Mouse (Mus musculus): Measurements from ENCODE around the gene Cyp2t4.

Gene Cyp2t4

GRCm38 (mm10) chr7:27161744-27162143, 8.2 kb downstream of the Cyp2t4 start:
- DNase-seq (ENCODE audit: low spot score) = no peak

- DNase-seq (ENCODE audit: low spot score) = no peak
Observed at GRCm38 (mm10) chr7:27162780-27163449, 9.4 kb downstream of the Cyp2t4 start.

- no peak for DNase-seq (ENCODE audit: low spot score)
Observed at GRCm38 (mm10) chr7:27163450-27163805, 9.9 kb downstream of the Cyp2t4 start.

GRCm38 (mm10) chr7:27164112-27164947, 10.8 kb downstream of the Cyp2t4 start:
- DNase-seq (ENCODE audit: low spot score) = no peak

- DNase-seq (ENCODE audit: low spot score) = no peak
Observed at GRCm38 (mm10) chr7:27165007-27165655, 11.6 kb downstream of the Cyp2t4 start.

GRCm38 (mm10) chr7:27165696-27166095, 12.2 kb downstream of the Cyp2t4 start:
- DNase-seq (ENCODE audit: low spot score) = no peak

- DNase-seq (ENCODE audit: low spot score) = peak; percentile 67
Observed at GRCm38 (mm10) chr7:27166229-27166613, 12.7 kb downstream of the Cyp2t4 start.

- peak; percentile 93 for DNase-seq (ENCODE audit: low spot score)
Observed at GRCm38 (mm10) chr7:27166614-27167474, 13.3 kb downstream of the Cyp2t4 start, which contains the start of gene Egln2. Gene Egln2 (minus strand): TSS chr7:27166802.

- DNase-seq (ENCODE audit: low spot score) = no peak
Observed at GRCm38 (mm10) chr7:27167475-27168094, 14.1 kb downstream of the Cyp2t4 start.

- no peak for DNase-seq (ENCODE audit: low spot score)
Observed at GRCm38 (mm10) chr7:27168371-27168770, 14.9 kb downstream of the Cyp2t4 start.

GRCm38 (mm10) chr7:27170981-27171380, 17.5 kb downstream of the Cyp2t4 start:
- DNase-seq (ENCODE audit: low spot score) = no peak

- DNase-seq (ENCODE audit: low spot score) = no peak
Observed at GRCm38 (mm10) chr7:27174496-27174895, 21.0 kb downstream of the Cyp2t4 start.

- DNase-seq (ENCODE audit: low spot score) = no peak
Observed at GRCm38 (mm10) chr7:27174896-27175295, 21.4 kb downstream of the Cyp2t4 start.

- no peak for DNase-seq (ENCODE audit: low spot score)
Observed at GRCm38 (mm10) chr7:27177942-27178323, 24.4 kb downstream of the Cyp2t4 start.

- peak; percentile 99 for DNase-seq (ENCODE audit: low spot score)
Observed at GRCm38 (mm10) chr7:27178324-27179216, 25.1 kb downstream of the Cyp2t4 start, which contains the start of gene Rab4b. Gene Rab4b (minus strand): TSS chr7:27178896.

- no peak for DNase-seq (ENCODE audit: low spot score)
Observed at GRCm38 (mm10) chr7:27179217-27179918, 25.9 kb downstream of the Cyp2t4 start.

- no peak for DNase-seq (ENCODE audit: low spot score)
Observed at GRCm38 (mm10) chr7:27180036-27180435, 26.5 kb downstream of the Cyp2t4 start.

- no peak for DNase-seq (ENCODE audit: low spot score)
Observed at GRCm38 (mm10) chr7:27180837-27181695, 27.6 kb downstream of the Cyp2t4 start, which contains the start of the genes Gm21983 and Mia. Gene Gm21983 (minus strand): TSS chr7:27181086. Gene Mia (minus strand): TSS chr7:27181157.

GRCm38 (mm10) chr7:27182498-27182897, 29.0 kb downstream of the Cyp2t4 start:
- DNase-seq (ENCODE audit: low spot score) = no peak
